Mouse (Mus musculus) C2C12 (cell line): ENCODE measurements around the gene Max. TPM values are rescaled to one million over a fixed set of nuclear protein-coding genes. Genes with fewer than 3 reads are reported as not detected.
A peak's percentile ranks its signal among the peaks of the same experiment; 100 is the strongest.

Experiments used
- H3K27me3 ChIP-seq: one replicate; pipeline ENCODE4 v1.6.1; 2011; ENCODE audit not compliant: control insufficient read depth, insufficient read depth, insufficient read length
- H3K36me3 ChIP-seq: one replicate; pipeline ENCODE4 v1.6.1; 2011; ENCODE audit not compliant: control insufficient read depth, insufficient read depth
- H3K4me3 ChIP-seq: one replicate; pipeline ENCODE4 v1.5.1; 2011; ENCODE audit warnings: mild to moderate bottlenecking, control low read depth; ENCODE audit not compliant: poor library complexity, insufficient read depth, severe bottlenecking
- H3K79me2 ChIP-seq: one replicate; pipeline ENCODE4 v1.6.1; 2011; ENCODE audit not compliant: control insufficient read depth, insufficient read depth
- H3K79me3 ChIP-seq: one replicate; pipeline ENCODE4 v1.6.1; 2011; ENCODE audit warnings: low read depth, control low read depth
- H3ac ChIP-seq: one replicate; pipeline ENCODE3; 2011; ENCODE audit warnings: low read depth; ENCODE audit not compliant: control insufficient read depth, insufficient read length
- CEBPB ChIP-seq: IDR thresholded peaks from one replicate; pipeline ENCODE4 v1.6.1; 2011; ENCODE audit warnings: low read depth, mild to moderate bottlenecking, control low read depth, moderate library complexity
- CTCF ChIP-seq: IDR thresholded peaks from one replicate; pipeline ENCODE4 v1.5.1; 2011; ENCODE audit not compliant: control insufficient read depth, insufficient read depth, insufficient read length
- FOSL1 ChIP-seq: IDR thresholded peaks from one replicate; pipeline ENCODE4 v1.8.0; 2011; ENCODE audit warnings: mild to moderate bottlenecking, low read length; ENCODE audit not compliant: poor library complexity, insufficient read depth, severe bottlenecking
- MAX ChIP-seq: IDR thresholded peaks from one replicate; pipeline ENCODE4 v1.6.1; 2011; ENCODE audit warnings: mild to moderate bottlenecking, control low read depth
- MYOD1 ChIP-seq: IDR thresholded peaks from one replicate; pipeline ENCODE4 v1.6.1; 2011; ENCODE audit warnings: low read depth; ENCODE audit not compliant: control insufficient read depth, insufficient read length
- MYOG ChIP-seq: IDR thresholded peaks from one replicate; pipeline ENCODE4 v1.6.1; 2011; ENCODE audit not compliant: control insufficient read depth, insufficient read length; ENCODE audit errors: extremely low read depth
- USF1 ChIP-seq: IDR thresholded peaks from one replicate; pipeline ENCODE4 v1.6.1; 2011; ENCODE audit warnings: low read depth, mild to moderate bottlenecking, control low read depth, moderate library complexity
- polyA plus RNA-seq: library from polyadenylated mRNA; unstranded; fragments of >200 nt; fragmentation: generic; extraction: Trizol; gene quantifications from one replicate; pipeline ENCODE4 v1.2.1, GENCODE M21; 2012; ENCODE audit warnings: missing spikeins

The Max gene
- polyA plus RNA-seq, 1 experiment, result 52.9 TPM

GRCm38 (mm10) chr12:76927539-76927938 is 34.5 kb downstream of the Max start:
- Histone ChIP-seq H3K79me3 (no peaks in the 10 kb centered on the region), H3K79me2 (no peaks in the 10 kb centered on the region), H3K27me3 (no peaks in the 10 kb centered on the region), H3K4me3 (no peak overlapping the region), H3ac (no peak overlapping the region), H3K36me3 (no peaks in the 10 kb centered on the region)
- no peak for TF ChIP-seq CEBPB

DNA sequence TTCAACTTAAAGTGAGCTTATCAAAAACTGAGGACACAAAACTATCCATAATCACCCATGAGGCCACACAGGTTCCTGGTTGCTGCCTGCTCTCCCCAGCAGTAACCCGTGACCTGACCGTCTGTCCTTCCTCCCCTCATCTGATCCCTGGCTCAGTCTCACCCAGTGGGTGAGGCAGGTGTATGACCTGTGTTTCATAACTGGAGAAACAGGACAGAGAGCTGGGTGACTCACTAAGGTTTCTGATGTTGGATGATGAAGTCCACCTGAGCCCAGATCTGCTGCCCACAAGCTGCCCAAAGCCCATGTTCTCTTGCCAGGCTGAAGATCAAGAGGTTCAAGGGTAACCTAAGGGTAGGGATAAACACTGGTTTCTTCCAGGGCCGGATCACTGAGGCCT is 35.0 kb downstream of the Max start:
- no peak overlapping the region for H3ac ChIP-seq
- H3K36me3 ChIP-seq, result no peaks in the 10 kb centered on the region
- no peak overlapping the region for H3K4me3 ChIP-seq
- no peaks in the 10 kb centered on the region for H3K79me3 ChIP-seq
- no peaks in the 10 kb centered on the region for H3K27me3 ChIP-seq
- no peaks in the 10 kb centered on the region for H3K79me2 ChIP-seq
- TF ChIP-seq USF1 (no peak), MYOG (no peak), MAX (no peak), FOSL1 (no peak), CTCF (no peak), MYOD1 (no peak)

GRCm38 (mm10) chr12:76926338-76926945 is 35.6 kb downstream of the Max start:
- Histone ChIP-seq H3K27me3 (no peaks in the 10 kb centered on the region), H3K36me3 (no peaks in the 10 kb centered on the region), H3K4me3 (no peak overlapping the region), H3K79me3 (no peaks in the 10 kb centered on the region), H3K79me2 (no peaks in the 10 kb centered on the region), H3ac (no peak overlapping the region)
- TF ChIP-seq MAX, result no peak
- TF ChIP-seq CTCF, result no peak
- no peak for TF ChIP-seq FOSL1
- no peak for TF ChIP-seq USF1
- TF ChIP-seq MYOG, result no peak

- TF ChIP-seq CTCF (no peak), MYOD1 (peak; percentile 50)
- Histone ChIP-seq H3K79me3 (no peaks in the 10 kb centered on the region), H3K4me3 (no peak overlapping the region), H3K27me3 (no peaks in the 10 kb centered on the region), H3ac (no peak overlapping the region), H3K79me2 (no peaks in the 10 kb centered on the region), H3K36me3 (peaks cover 3% of the 10 kb centered on the region)
These were observed 36.9 kb downstream of the Max start for GRCm38 (mm10) chr12:76924904-76925604.

DNA sequence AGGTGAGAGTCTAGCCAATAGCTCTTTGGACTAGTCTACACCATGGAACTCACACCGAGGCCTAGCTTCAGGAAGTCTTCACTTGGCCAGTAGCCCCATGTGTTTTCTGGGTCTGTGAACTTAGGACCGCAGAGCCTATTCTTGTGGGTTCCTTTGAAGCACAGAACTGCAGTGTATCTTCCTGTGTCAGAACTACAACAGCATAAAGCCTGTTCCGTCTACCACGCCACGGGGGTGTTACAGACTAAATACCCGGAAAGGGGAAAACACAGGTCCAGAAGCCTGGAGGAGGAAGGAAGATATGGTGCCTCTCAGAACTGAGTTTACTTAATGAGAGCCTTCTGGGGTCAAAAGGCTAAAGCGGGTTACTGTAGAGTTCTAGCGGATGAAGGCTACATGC is 38.9 kb downstream of the Max start:
- Histone ChIP-seq H3ac (no peak overlapping the region), H3K27me3 (no peaks in the 10 kb centered on the region), H3K79me3 (no peaks in the 10 kb centered on the region), H3K79me2 (no peaks in the 10 kb centered on the region), H3K4me3 (no peak overlapping the region), H3K36me3 (peaks cover 3% of the 10 kb centered on the region)
- TF ChIP-seq MAX (no peak), CEBPB (no peak), CTCF (no peak)

DNA sequence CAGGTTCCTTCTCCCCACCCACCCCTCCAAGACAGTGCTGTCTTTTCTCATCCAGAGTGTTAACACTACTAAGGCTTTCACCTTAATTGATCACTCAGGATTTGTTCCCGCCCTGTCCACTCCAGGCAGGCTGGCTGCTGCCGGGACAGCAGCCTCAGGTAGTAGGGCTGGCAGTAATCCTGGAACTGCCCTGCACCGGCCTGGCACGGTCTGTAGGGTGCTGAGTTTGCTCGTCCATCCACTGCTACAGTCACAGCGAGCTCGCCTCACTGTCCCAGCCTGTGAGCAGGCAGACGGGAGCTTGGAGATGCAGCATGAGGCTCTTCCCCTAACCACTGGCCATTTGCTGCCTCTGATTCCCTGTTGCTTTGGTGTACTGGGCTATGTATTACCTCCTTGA is 41.0 kb downstream of the Max start:
- TF ChIP-seq USF1 (no peak), FOSL1 (no peak), CEBPB (no peak), MYOG (no peak), CTCF (no peak), MYOD1 (no peak), MAX (no peak)
- Histone ChIP-seq H3K79me2 (no peaks in the 10 kb centered on the region), H3ac (no peak overlapping the region), H3K36me3 (peaks cover 3% of the 10 kb centered on the region), H3K27me3 (no peaks in the 10 kb centered on the region), H3K79me3 (no peaks in the 10 kb centered on the region), H3K4me3 (no peak overlapping the region)
